Mouse (Mus musculus) forebrain, postnatal 0 days (tissue): ENCODE measurements around the gene Lypd4. TPM values are rescaled to one million over a fixed set of nuclear protein-coding genes. Genes with fewer than 3 reads are reported as not detected.
A peak's percentile ranks its signal among the peaks of the same experiment; 100 is the strongest.

Experiments
- ATAC-seq: fragments of 200-750 bp; cut with Nextera tagmentation; 2 replicates; pipeline ENCODE4 v1.8.0; 2017; ENCODE audit warnings: mild to moderate bottlenecking, moderate library complexity
- DNase-seq: peaks from one replicate; pipeline ENCODE4 v3.0.0-alpha.2; 2015
- H3K27ac ChIP-seq: fragments of 300-500 bp; sonication (generic); 2 replicates; pipeline ENCODE4 v1.5.1; 2014; ENCODE audit warnings: low read depth, mild to moderate bottlenecking, antibody characterized with exemption, low read length, moderate library complexity, mixed read lengths
- H3K27me3 ChIP-seq: fragments of 300-500 bp; sonication (generic); 2 replicates; pipeline ENCODE4 v1.6.1; 2014; ENCODE audit warnings: mild to moderate bottlenecking, low read length, mixed read lengths; ENCODE audit not compliant: insufficient read depth
- H3K36me3 ChIP-seq: fragments of 300-500 bp; sonication (generic); 2 replicates; pipeline ENCODE4 v1.6.1; 2014; ENCODE audit warnings: mild to moderate bottlenecking, moderate library complexity; ENCODE audit not compliant: insufficient read depth
- H3K4me1 ChIP-seq: fragments of 300-500 bp; sonication (generic); 2 replicates; pipeline ENCODE4 v1.6.1; 2014; ENCODE audit warnings: antibody characterized with exemption; ENCODE audit not compliant: insufficient read depth
- H3K4me2 ChIP-seq: fragments of 300-500 bp; sonication (generic); 2 replicates; pipeline ENCODE4 v1.6.1; 2014; ENCODE audit warnings: low read depth, mild to moderate bottlenecking, moderate library complexity
- H3K4me3 ChIP-seq: fragments of 300-500 bp; sonication (generic); 2 replicates; pipeline ENCODE4 v1.5.1; 2014; ENCODE audit warnings: low read depth, low read length, mixed read lengths
- H3K9ac ChIP-seq: fragments of 300-500 bp; sonication (generic); 2 replicates; pipeline ENCODE4 v1.6.1; 2014; ENCODE audit warnings: mild to moderate bottlenecking
- H3K9me3 ChIP-seq: fragments of 300-500 bp; sonication (generic); 2 replicates; pipeline ENCODE4 v1.6.1; 2016; ENCODE audit warnings: low read length
- CTCF ChIP-seq: sonication (generic); IDR thresholded peaks from 2 replicates; pipeline ENCODE4 v1.5.1; 2016; ENCODE audit warnings: antibody characterized with exemption, control low read depth, low read depth
- WGBS: fragments of 180-500 bp; shearing (Covaris S2); extraction: QIAGEN DNeasy Blood & Tissue Kit; methylation state at CpG from one replicate; pipeline ENCODE4 v1.1.7; 2014; 5-methylcytosine and 5-hydroxymethylcytosine counted together
- polyA plus RNA-seq: library from polyadenylated mRNA; unstranded; fragments of >200 nt; fragmentation: Nextera tagmentation; extraction: Ambion mirVana; gene quantifications from 2 replicates; pipeline ENCODE4 v1.2.1, GENCODE M21; 2015
- total RNA-seq: library from RNA; depleted of rRNA; stranded (reverse); fragments of >200 nt; gene quantifications from 2 replicates; pipeline ENCODE4 v1.2.3, GENCODE M21; 2014

The Lypd4 gene
- total and polyA plus RNA-seq, 2 experiments from 2014 or later: not detected

- no peak for DNase-seq
- no peak overlapping the region for H3K27ac ChIP-seq
- no peak overlapping the region for H3K4me2 ChIP-seq
- H3K9me3 ChIP-seq: no peaks in the 10 kb centered on the region
- ATAC-seq: no peak
- H3K27me3 ChIP-seq: no peaks in the 10 kb centered on the region
- H3K4me3 ChIP-seq: no peak overlapping the region
- no peak for TF ChIP-seq CTCF
- H3K9ac ChIP-seq: no peak overlapping the region
- peaks cover 56% of the 10 kb centered on the region for H3K36me3 ChIP-seq
- WGBS: 77% methylated on average over 6 of the region's 6 CpGs
- H3K4me1 ChIP-seq: peaks cover 6% of the 10 kb centered on the region
Measured at GRCm38 (mm10) chr7:24889431-24890220, 19.9 kb upstream of the Lypd4 start.

GRCm38 (mm10) chr7:24887096-24887495 lies 17.4 kb upstream of the Lypd4 start:
- no peak for DNase-seq
- no peak for ATAC-seq
- no peaks in the 10 kb centered on the region for H3K9me3 ChIP-seq
- no peak overlapping the region for H3K27ac ChIP-seq
- H3K27me3 ChIP-seq: no peaks in the 10 kb centered on the region
- no peak for TF ChIP-seq CTCF
- H3K4me1 ChIP-seq: peaks cover 6% of the 10 kb centered on the region
- 49% methylated on average over 4 of the region's 4 CpGs for WGBS
- no peak overlapping the region for H3K4me2 ChIP-seq
- H3K36me3 ChIP-seq: peaks cover 56% of the 10 kb centered on the region
- no peak overlapping the region for H3K4me3 ChIP-seq
- peak overlapping the region; percentile 22; the same call in 1 of the 2 replicates for H3K9ac ChIP-seq

DNA sequence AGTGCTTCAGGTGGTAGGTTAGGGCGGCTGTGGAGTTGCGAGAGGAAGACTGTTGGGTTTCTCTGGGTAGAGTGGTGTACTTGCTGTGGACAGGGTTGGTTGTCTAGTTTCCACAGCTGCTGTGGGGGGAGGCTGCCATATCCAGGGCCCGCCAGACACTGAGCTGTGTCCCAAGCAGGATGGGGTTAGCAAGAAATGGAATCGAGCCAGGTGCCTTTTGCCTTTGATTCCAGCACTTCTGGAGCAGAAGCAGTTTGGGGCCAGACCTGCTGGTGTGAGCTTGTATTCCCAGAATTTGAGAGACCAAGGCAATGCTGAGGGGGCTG lies 16.5 kb upstream of the Lypd4 start:
- ATAC-seq (no peak), DNase-seq (no peak)
- no peak for TF ChIP-seq CTCF

DNA sequence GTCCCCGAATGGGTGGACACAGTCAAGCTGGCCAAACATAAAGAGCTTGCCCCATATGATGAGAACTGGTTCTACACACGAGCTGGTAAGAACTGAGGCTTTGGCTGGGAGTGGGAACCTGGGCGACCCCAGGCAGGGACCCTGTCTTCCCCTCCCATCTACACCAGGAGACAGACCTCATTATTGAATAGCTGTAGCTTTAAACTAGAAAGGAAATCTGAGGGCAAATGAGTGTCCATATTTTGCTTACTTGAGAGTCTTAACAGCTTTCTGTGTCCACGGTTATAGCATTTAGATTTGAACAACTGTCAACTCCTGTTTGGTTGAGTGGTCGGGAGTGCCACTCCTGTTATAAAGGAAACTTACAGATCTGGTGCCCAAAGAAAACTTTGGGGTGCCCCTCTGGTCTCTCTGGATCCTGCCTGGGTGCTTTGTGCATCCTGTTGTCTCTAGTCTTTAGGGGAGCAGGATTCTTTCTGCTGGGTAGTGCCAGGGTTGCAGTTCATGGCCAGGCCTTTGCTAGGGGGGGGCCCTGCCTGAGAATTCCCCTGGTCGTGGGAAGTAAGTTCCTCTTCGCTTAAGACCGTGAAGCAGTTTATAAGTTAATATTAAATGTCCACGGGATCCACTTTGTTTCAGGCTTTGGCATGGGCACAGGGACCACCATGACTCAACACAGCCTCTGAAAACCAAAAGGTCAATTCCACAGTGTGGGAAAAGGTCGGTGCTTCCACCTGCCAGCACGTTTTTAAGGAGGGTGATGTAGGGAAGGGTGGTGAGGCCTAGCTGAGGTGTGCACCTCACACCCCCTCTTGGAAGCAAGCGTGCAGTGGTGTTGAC lies 15.9 kb upstream of the Lypd4 start:
- peaks cover 50% of the 10 kb centered on the region for H3K36me3 ChIP-seq
- H3K4me2 ChIP-seq: peak overlapping the region; percentile 83
- H3K4me3 ChIP-seq: peak overlapping the region; percentile 99
- H3K9me3 ChIP-seq: no peaks in the 10 kb centered on the region
- WGBS: 44% methylated on average over 12 of the region's 12 CpGs
- DNase-seq (no peak), ATAC-seq (no peak)
- H3K4me1 ChIP-seq: peaks cover 6% of the 10 kb centered on the region
- peak overlapping the region; percentile 100 for H3K9ac ChIP-seq
- no peak overlapping the region for H3K27ac ChIP-seq
- no peaks in the 10 kb centered on the region for H3K27me3 ChIP-seq
- TF ChIP-seq CTCF: no peak

More for the DNA sequence above, 16.5 kb upstream of the Lypd4 start:
- Histone ChIP-seq H3K4me3 (no peak overlapping the region), H3K36me3 (peaks cover 56% of the 10 kb centered on the region), H3K9me3 (no peaks in the 10 kb centered on the region), H3K27me3 (no peaks in the 10 kb centered on the region), H3K4me1 (peaks cover 6% of the 10 kb centered on the region), H3K9ac (peak overlapping the region; percentile 100; the same call in 1 of the 2 replicates), H3K4me2 (no peak overlapping the region), H3K27ac (no peak overlapping the region)
- 65% methylated on average over 4 of the region's 4 CpGs for WGBS

DNA sequence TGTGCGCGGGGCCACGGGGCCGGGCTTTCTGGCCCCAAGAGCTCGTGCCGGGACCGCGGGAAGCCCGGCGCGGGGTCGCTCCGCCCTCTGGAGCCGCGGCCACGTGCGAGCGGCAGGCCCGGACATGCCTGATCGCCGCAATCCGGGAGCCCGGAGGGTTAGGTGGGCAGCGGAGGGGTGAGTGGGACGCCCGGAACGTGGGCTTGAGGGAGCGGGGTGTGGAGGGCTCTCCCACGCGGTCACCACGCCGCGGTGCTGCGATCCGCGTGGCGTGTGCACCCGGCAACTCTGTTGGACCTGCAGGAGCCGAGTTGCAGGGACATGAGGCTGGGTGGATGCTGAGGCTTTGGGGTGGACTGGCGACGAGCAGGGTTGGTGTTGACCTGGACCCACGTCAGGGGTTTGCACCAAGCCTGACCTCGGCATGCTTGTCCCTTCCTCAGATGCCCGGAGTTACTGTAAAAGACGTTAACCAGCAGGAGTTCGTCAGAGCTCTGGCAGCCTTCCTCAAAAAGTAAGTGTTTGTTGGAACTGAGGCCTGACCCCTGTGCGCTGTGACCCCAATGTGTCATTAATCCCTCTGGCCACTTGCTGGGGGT lies 15.1 kb upstream of the Lypd4 start:
- under 1% methylated on average over 47 of the region's 47 CpGs for WGBS
- Histone ChIP-seq H3K27me3 (no peaks in the 10 kb centered on the region), H3K4me1 (peaks cover 6% of the 10 kb centered on the region), H3K9me3 (no peaks in the 10 kb centered on the region), H3K4me2 (peak overlapping the region; percentile 83), H3K36me3 (peaks cover 42% of the 10 kb centered on the region), H3K9ac (peak overlapping the region; percentile 100), H3K27ac (peak overlapping the region; percentile 92), H3K4me3 (peak overlapping the region; percentile 99)
- DNase-seq: no peak
- ATAC-seq: no peak
- TF ChIP-seq CTCF: no peak

DNA sequence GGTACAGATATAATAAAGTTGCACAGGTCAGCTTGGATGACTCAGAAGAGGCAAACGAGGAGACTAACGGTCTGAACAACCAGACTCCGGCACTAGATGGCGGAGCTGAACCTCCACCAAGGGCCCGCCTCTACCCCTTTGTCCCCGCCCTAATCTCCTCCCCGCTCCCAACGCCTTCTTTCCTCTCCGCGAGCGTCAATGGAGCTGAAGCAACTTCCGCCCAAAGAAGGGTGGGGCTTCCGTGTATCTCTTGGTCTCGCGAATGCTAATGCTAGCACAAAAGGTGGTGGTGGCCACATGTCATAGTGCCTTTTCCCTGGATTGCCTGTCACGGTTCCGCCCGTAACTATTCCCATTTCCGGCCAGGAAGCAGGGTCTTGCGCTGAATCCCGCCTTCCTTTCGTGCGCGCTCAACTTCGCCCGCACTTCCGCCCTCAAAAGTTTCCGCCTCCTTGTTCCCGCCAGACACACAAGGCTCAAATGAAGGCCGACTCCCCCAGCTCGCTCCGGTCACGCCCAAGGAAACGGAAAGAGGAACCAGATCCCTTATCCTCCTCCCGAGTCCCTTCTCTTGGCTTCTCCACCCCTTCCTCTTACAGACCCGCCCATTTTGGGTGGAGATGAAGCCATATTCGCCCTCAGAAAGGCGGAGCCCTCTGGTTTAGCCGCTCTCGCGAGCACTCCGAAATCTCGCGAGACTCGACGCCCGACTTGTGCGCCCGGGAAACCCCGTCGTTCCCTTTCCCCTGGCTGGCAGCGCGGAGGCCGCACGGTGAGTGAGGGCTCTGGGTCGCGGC lies 14.4 kb upstream of the Lypd4 start, which contains the start of gene Rps19:
Rps19 (plus strand) TSS at position 476 of the 797 bp plus-strand sequence.
- DNase-seq: peak; percentile 100
- Histone ChIP-seq H3K27ac (peak within 1 kb of the TSS; percentile 92), H3K4me2 (peak within 1 kb of the TSS; percentile 83), H3K27me3 (no peaks in the 10 kb centered on the region), H3K9ac (peak within 1 kb of the TSS; percentile 100), H3K4me1 (peaks cover 6% of the 10 kb centered on the region), H3K9me3 (no peaks in the 10 kb centered on the region), H3K4me3 (peak within 1 kb of the TSS; percentile 99), H3K36me3 (peaks cover 35% of the 10 kb centered on the region)
- ATAC-seq: peak; percentile 92
- WGBS: under 1% methylated on average over 57 of the region's 57 CpGs
- TF ChIP-seq CTCF: peak; percentile 68
